Mouse (Mus musculus) gastrocnemius, adult 18-20 months (tissue): ENCODE measurements around the gene Trpm7. TPM values are rescaled to one million over a fixed set of nuclear protein-coding genes. Genes with fewer than 3 reads are reported as not detected.

Experiments used
- DNase-seq: peaks from one replicate; pipeline ENCODE4 v3.0.0; 2021; ENCODE audit warnings: low spot score
- total RNA-seq, 2 experiments: library from RNA; stranded (reverse); gene quantifications; 2 replicates each; pipeline ENCODE4 v1.2.3; 2021

Trpm7 gene
- total RNA-seq, 2 experiments from 2014 or later: 20.7 to 21.4 TPM

- no peak for DNase-seq
These were observed 58.6 kb downstream of the Trpm7 start for GRCm38 (mm10) chr2:126817414-126817813.

- DNase-seq: no peak
These were observed 59.2 kb downstream of the Trpm7 start for GRCm38 (mm10) chr2:126816644-126817347.

GRCm38 (mm10) chr2:126815822-126816221 lies 60.2 kb downstream of the Trpm7 start:
- no peak for DNase-seq

GRCm38 (mm10) chr2:126801980-126802379 lies 74.0 kb downstream of the Trpm7 start:
- DNase-seq: no peak

- no peak for DNase-seq
These were observed 77.6 kb downstream of the Trpm7 start for GRCm38 (mm10) chr2:126798455-126798854.

GRCm38 (mm10) chr2:126795708-126796107 lies 80.3 kb downstream of the Trpm7 start:
- DNase-seq: no peak

- no peak for DNase-seq
These were observed 83.4 kb downstream of the Trpm7 start for GRCm38 (mm10) chr2:126792611-126793010.

GRCm38 (mm10) chr2:126787721-126788342 lies 88.2 kb downstream of the Trpm7 start:
- no peak for DNase-seq

- DNase-seq: no peak
These were observed 92.7 kb downstream of the Trpm7 start, which contains the start of gene Usp50 for GRCm38 (mm10) chr2:126783370-126783769. Gene Usp50, minus strand, starts transcription at chr2:126783470.

GRCm38 (mm10) chr2:126782433-126782832 lies 93.6 kb downstream of the Trpm7 start:
- peak; percentile 82 for DNase-seq

GRCm38 (mm10) chr2:126781478-126781877 lies 94.6 kb downstream of the Trpm7 start:
- DNase-seq: no peak

- no peak for DNase-seq
These were observed 95.7 kb downstream of the Trpm7 start for GRCm38 (mm10) chr2:126780286-126780685.

- DNase-seq: no peak
These were observed 97.2 kb downstream of the Trpm7 start for GRCm38 (mm10) chr2:126778806-126779205.

GRCm38 (mm10) chr2:126776416-126776815 lies 99.6 kb downstream of the Trpm7 start:
- no peak for DNase-seq

- DNase-seq: no peak
These were observed 100.1 kb downstream of the Trpm7 start for GRCm38 (mm10) chr2:126775951-126776350.

- DNase-seq: no peak
These were observed 103.8 kb downstream of the Trpm7 start for GRCm38 (mm10) chr2:126772217-126772616.

- no peak for DNase-seq
These were observed 106.4 kb downstream of the Trpm7 start for GRCm38 (mm10) chr2:126769431-126770181.

GRCm38 (mm10) chr2:126768194-126768593 lies 107.8 kb downstream of the Trpm7 start:
- no peak for DNase-seq

- DNase-seq: no peak
These were observed 108.4 kb downstream of the Trpm7 start for GRCm38 (mm10) chr2:126767599-126767998.

- DNase-seq: no peak
These were observed 110.0 kb downstream of the Trpm7 start for GRCm38 (mm10) chr2:126765867-126766582.

- DNase-seq: no peak
These were observed 116.7 kb downstream of the Trpm7 start for GRCm38 (mm10) chr2:126759351-126759750.

- no peak for DNase-seq
These were observed 120.4 kb downstream of the Trpm7 start for GRCm38 (mm10) chr2:126755664-126756063.
